Mouse (Mus musculus): Measurements from ENCODE around the gene Vps13d. TPM values are rescaled to one million over a fixed set of nuclear protein-coding genes. Genes with fewer than 3 reads are reported as not detected.

Vps13d gene
- polyA plus RNA-seq, 1 experiment from 2014 or later: 8.5 TPM

DNA sequence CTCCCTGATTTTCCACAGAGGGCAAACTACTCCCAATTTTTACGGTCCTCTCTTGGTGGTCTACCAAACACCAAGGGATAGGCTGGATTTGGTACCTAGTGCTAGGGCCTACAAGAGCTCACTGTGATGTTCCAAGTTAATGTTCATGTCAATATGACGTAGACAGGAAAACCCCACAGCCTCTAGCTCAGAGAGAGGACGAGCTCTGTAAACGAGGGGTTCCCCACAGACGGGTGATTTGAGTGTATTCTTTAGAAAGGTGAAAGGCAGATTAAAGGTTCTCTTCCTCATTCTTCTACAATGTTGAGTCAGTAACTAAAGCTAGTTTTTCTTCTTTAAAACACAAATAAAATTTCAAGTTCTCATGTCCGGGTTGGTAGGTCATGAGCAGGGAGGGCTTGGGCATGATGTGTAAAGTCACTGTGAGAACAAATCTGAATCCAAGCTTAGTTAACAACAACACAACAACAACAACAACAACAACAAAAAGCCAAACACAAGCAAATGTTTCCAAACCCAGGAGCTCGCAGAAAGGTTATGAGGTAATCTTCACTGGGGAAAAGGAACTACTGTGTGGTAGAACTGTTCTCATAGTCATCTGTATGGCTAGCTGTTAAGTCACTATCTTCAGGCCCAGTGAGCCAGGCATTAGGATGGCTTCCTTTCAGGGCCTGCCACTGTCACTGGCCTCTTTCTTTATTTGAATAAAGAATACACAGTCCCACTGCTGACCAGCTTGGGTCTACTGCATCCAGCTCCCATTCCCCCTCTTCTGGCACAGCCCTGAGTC, 208.6 kb downstream of the Vps13d start:
- Histone ChIP-seq H3K4me1 (ENCODE audit: insufficient read depth) (0 out of 2 replicates have a peak, but pooled peaks cover 3% of the 10 kb centered on the region), H3K9ac (no peak overlapping the region)
- ATAC-seq (ENCODE audit: insufficient read depth): no peak

DNA sequence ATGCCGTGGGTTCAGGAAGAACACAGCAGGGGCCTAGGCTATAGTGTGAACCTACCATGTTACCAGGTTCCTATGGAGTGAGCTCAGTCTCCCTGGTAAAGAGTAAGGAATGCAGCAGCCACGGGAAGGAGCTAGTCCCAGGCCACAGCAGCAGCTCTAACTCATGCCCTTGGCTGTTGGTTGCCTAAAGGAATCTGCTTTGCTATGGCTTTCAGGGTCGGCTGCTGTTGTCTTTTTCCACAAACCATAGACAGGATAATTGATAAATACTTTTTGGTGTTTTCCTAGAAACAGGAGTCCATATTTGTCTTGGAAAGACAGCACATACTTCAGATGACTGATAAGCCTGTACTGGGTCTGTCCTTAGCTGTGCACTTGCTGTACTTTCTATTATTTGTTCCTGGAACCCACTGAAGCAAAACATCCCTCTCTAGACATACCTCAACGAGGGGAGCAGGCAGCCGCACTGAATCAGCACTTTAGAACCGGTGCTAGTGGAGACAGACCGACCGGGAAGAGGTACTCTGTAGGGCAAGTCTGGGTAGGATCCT, 210.9 kb downstream of the Vps13d start:
- 34% methylated on average over 8 of the region's 8 CpGs for WGBS
- no peak for TF ChIP-seq CTCF (IDR thresholded peaks at IDR 0.05; ENCODE audit: low read depth)
- Histone ChIP-seq H3K27me3 (ENCODE audit: insufficient read depth, low read length) (no peaks in the 10 kb centered on the region), H3K4me3 (ENCODE audit: low read depth, low read length) (no peak overlapping the region), H3K9me3 (ENCODE audit: low read depth, low read length) (no peaks in the 10 kb centered on the region), H3K4me1 (ENCODE audit: insufficient read depth) (no peaks in the 10 kb centered on the region), H3K27ac (ENCODE audit: low read depth) (no peak overlapping the region; the same call in 1 of the 2 replicates), H3K9ac (no peak overlapping the region), H3K4me2 (no peak overlapping the region), H3K36me3 (ENCODE audit: insufficient read depth) (no peaks in the 10 kb centered on the region)
- ATAC-seq (ENCODE audit: insufficient read depth): peak; percentile 48
- DNase-seq: no peak

More for the DNA sequence above, 208.6 kb downstream of the Vps13d start:
- no peaks in the 10 kb centered on the region for H3K36me3 ChIP-seq (ENCODE audit: insufficient read depth)
- no peak overlapping the region for H3K4me3 ChIP-seq (ENCODE audit: low read depth, low read length)
- TF ChIP-seq CTCF (IDR thresholded peaks at IDR 0.05; ENCODE audit: low read depth): no peak
- WGBS: 85% methylated on average over 7 of the region's 7 CpGs
- no peak overlapping the region for H3K27ac ChIP-seq (ENCODE audit: low read depth)
- DNase-seq: no peak
- no peak overlapping the region for H3K4me2 ChIP-seq
- H3K9me3 ChIP-seq (ENCODE audit: low read depth, low read length): no peaks in the 10 kb centered on the region
- no peaks in the 10 kb centered on the region for H3K27me3 ChIP-seq (ENCODE audit: insufficient read depth, low read length)

DNA sequence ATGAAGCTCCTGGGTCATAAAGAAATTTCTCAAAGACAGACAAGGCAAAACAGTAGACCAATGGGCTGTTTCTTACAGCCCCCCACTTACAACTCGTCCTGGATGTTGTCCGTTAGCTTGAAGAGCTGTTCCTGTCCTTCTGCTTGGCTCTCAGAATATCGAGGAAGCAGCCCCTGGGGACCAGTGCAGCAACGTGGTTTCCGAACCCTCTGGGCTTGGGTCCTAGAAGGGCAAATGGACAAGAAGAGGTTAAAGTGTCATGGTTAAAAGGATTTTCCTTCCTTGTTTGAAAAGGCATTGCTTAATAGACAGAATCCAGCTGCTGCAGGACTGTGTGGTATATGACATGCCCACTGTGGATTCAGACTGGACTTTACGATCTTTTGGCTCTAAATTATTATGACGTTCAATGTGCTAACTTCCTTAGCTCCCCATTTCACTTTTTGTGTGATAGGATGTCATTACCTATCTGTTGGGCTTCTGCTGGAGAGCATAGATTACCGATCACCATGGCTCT, 211.5 kb downstream of the Vps13d start:
- H3K36me3 ChIP-seq (ENCODE audit: insufficient read depth): no peaks in the 10 kb centered on the region
- H3K27ac ChIP-seq (ENCODE audit: low read depth): no peak overlapping the region; the same call in 1 of the 2 replicates
- ATAC-seq (ENCODE audit: insufficient read depth): peak; percentile 45; the same call in 1 of the 2 replicates
- no peak for TF ChIP-seq CTCF (IDR thresholded peaks at IDR 0.05; ENCODE audit: low read depth)
- no peak overlapping the region for H3K4me3 ChIP-seq (ENCODE audit: low read depth, low read length)
- 48% methylated on average over 8 of the region's 8 CpGs for WGBS
- DNase-seq: no peak
- H3K9me3 ChIP-seq (ENCODE audit: low read depth, low read length): no peaks in the 10 kb centered on the region
- no peaks in the 10 kb centered on the region for H3K4me1 ChIP-seq (ENCODE audit: insufficient read depth)
- no peaks in the 10 kb centered on the region for H3K27me3 ChIP-seq (ENCODE audit: insufficient read depth, low read length)
- no peak overlapping the region for H3K9ac ChIP-seq
- no peak overlapping the region for H3K4me2 ChIP-seq

DNA sequence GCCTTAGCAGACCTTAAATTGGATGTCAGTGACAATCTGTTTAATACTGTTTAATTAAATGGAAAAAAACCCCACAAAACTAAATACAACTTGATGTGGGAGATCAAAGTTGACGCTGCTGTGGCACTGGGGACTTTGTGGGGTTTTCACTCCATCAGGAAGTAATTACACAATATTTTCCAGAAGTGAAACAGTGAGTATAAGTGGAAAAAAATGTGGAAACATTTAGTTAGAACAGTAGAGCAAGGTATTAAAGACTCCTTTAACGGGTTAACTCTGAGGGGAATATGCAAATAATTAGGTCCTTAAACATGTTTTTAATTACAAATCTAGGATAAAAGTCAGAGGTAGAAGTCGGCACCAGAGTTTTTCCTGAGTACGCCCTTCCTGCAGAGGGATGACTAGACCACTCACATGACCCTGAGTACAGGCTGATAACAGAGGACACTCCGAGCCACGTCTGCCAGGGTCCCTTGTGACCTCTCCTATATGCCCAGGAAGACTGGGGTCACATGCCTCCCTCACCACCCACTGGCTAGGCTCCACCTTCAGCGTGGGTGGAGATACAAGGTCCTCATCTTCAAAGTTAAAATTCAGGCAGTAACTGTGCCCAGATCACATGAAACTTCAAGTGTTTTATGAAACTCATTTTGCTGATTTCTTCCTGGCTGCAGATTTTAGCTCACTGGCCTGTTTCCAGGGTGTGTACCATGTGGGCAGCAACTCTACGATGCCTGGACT, 213.8 kb downstream of the Vps13d start:
- DNase-seq (no peak), ATAC-seq (ENCODE audit: insufficient read depth) (no peak)
- H3K4me1 ChIP-seq (ENCODE audit: insufficient read depth): no peaks in the 10 kb centered on the region
- H3K4me2 ChIP-seq: no peak overlapping the region
- H3K4me3 ChIP-seq (ENCODE audit: low read depth, low read length): no peak overlapping the region
- WGBS: 51% methylated on average over 8 of the region's 8 CpGs
- no peak overlapping the region for H3K27ac ChIP-seq (ENCODE audit: low read depth)
- H3K9ac ChIP-seq: no peak overlapping the region
- TF ChIP-seq CTCF (IDR thresholded peaks at IDR 0.05; ENCODE audit: low read depth): no peak
- H3K36me3 ChIP-seq (ENCODE audit: insufficient read depth): peaks cover 6% of the 10 kb centered on the region; the same call in 1 of the 2 replicates
- no peaks in the 10 kb centered on the region for H3K27me3 ChIP-seq (ENCODE audit: insufficient read depth, low read length)
- no peaks in the 10 kb centered on the region for H3K9me3 ChIP-seq (ENCODE audit: low read depth, low read length)

DNA sequence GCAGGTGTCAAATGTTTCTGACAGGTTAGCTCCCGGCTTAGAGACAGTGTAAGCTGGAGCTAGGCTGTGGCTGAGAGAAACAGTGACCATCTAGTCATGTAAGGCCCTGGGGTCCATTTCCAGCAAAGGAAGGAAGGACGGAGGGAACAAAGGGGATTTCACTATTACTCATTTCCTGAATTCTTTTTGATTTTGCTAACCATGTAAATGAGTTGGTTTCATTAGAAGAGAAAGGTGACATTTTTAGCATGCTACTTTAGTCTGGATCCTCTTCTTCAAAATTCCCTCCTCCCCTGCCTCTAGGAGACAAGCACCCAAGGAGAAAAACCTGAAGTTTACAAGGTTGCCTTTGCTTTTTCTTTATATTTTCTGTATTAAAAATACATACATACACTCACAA, 214.7 kb downstream of the Vps13d start:
- no peak for ATAC-seq (ENCODE audit: insufficient read depth)
- Histone ChIP-seq H3K9me3 (ENCODE audit: low read depth, low read length) (no peaks in the 10 kb centered on the region), H3K9ac (no peak overlapping the region), H3K27ac (ENCODE audit: low read depth) (no peak overlapping the region), H3K4me1 (ENCODE audit: insufficient read depth) (no peaks in the 10 kb centered on the region), H3K4me3 (ENCODE audit: low read depth, low read length) (no peak overlapping the region), H3K27me3 (ENCODE audit: insufficient read depth, low read length) (no peaks in the 10 kb centered on the region), H3K4me2 (no peak overlapping the region), H3K36me3 (ENCODE audit: insufficient read depth) (peaks cover 6% of the 10 kb centered on the region; the same call in 1 of the 2 replicates)
- DNase-seq: no peak
- WGBS: 40% methylated on average over 2 of the region's 2 CpGs
- TF ChIP-seq CTCF (IDR thresholded peaks at IDR 0.05; ENCODE audit: low read depth): no peak

DNA sequence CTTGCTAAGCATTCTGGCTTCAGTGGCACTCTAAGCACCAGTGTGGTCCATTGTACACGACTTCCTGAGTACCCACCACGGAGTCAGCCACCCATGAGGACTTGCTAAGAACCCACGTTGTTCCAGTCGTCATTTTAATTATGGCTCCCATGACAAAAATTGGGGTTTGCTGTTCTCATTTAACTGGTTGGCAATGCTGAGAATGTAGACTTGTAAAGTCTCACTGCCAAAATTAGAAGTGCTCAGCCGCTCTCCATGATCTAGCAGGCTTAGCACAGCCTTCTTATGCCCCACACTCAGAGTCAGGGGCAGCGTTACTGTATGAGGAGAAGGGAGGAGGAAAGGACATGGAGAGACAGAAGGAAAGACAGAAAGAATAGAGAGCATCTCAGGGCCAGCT, 216.8 kb downstream of the Vps13d start:
- Histone ChIP-seq H3K9ac (no peak overlapping the region), H3K36me3 (ENCODE audit: insufficient read depth) (peaks cover 6% of the 10 kb centered on the region; the same call in 1 of the 2 replicates), H3K4me1 (ENCODE audit: insufficient read depth) (no peaks in the 10 kb centered on the region), H3K4me2 (no peak overlapping the region), H3K27ac (ENCODE audit: low read depth) (no peak overlapping the region), H3K27me3 (ENCODE audit: insufficient read depth, low read length) (no peaks in the 10 kb centered on the region), H3K9me3 (ENCODE audit: low read depth, low read length) (no peaks in the 10 kb centered on the region), H3K4me3 (ENCODE audit: low read depth, low read length) (no peak overlapping the region)
- 81% methylated on average over 6 of the region's 6 CpGs for WGBS
- TF ChIP-seq CTCF (IDR thresholded peaks at IDR 0.05; ENCODE audit: low read depth): no peak
- ATAC-seq (ENCODE audit: insufficient read depth): no peak
- no peak for DNase-seq

DNA sequence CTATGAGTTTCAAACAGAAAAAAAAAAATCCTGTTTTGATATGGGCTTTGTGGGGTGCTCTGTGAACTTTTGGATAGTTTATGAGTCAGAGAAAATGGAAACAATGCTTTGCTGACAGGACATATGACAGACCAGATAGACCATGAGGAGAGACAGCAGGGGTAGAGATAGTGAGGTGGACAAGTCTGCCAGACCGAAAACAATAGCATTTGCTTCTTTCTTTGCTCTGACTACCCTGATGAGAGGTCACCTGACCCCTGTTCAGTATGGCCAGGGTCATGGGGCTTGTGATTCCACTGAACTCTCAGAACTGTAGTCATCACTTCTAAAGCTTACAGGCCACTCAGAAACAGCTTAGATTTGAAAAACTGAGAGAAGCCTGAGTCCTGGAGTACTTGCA, 217.7 kb downstream of the Vps13d start:
- no peak for ATAC-seq (ENCODE audit: insufficient read depth)

More for the DNA sequence above, 217.7 kb downstream of the Vps13d start:
- H3K27me3 ChIP-seq (ENCODE audit: insufficient read depth, low read length): no peaks in the 10 kb centered on the region
- 76% methylated on average over 1 of the region's 1 CpGs for WGBS
- H3K36me3 ChIP-seq (ENCODE audit: insufficient read depth): peaks cover 6% of the 10 kb centered on the region; the same call in 1 of the 2 replicates
- TF ChIP-seq CTCF (IDR thresholded peaks at IDR 0.05; ENCODE audit: low read depth): no peak
- H3K4me1 ChIP-seq (ENCODE audit: insufficient read depth): no peaks in the 10 kb centered on the region
- H3K27ac ChIP-seq (ENCODE audit: low read depth): no peak overlapping the region
- DNase-seq: no peak
- H3K4me2 ChIP-seq: no peak overlapping the region
- H3K9ac ChIP-seq: no peak overlapping the region
- H3K4me3 ChIP-seq (ENCODE audit: low read depth, low read length): no peak overlapping the region
- H3K9me3 ChIP-seq (ENCODE audit: low read depth, low read length): no peaks in the 10 kb centered on the region
